Mouse (Mus musculus) activated CD4-positive, CD25-positive, alpha-beta regulatory T cell, adult 4 months (primary cell): Measurements from ENCODE around the gene H2-M11. TPM values are rescaled to one million over a fixed set of nuclear protein-coding genes. Genes with fewer than 3 reads are reported as not detected.

Experiments
- ATAC-seq: one replicate; pipeline ENCODE4 v1.8.0; 2017
- polyA plus RNA-seq, 2 experiments: library from polyadenylated mRNA; unstranded; fragments of 100-300 nt; shearing (Covaris generic); gene quantifications; one replicate each; pipeline ENCODE4 v1.2.1; 2017

The H2-M11 gene
- not detected for polyA plus RNA-seq

DNA sequence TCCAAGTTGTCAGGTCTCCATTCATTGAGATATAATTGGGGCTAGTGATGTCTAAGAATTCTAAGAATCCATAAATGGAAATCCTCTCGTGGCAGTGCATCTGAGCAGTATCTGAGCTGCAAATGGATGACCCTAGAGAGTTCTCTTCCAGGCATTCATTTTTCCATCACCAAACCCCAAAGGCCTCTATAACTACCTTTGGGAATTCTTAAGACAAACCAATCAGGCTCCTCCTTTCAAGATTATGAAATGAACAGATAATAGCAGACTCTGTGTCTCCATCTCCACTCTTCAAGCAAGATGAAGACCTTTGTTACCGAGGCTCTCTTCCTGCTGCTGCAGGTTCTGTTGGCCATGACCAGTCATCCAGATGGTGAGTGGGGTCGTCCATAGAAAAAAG lies at the start of gene H2-M11:
Gene H2-M11, plus strand, starts transcription at position 301 of the 400 bp plus-strand sequence.
- no peak for ATAC-seq

DNA sequence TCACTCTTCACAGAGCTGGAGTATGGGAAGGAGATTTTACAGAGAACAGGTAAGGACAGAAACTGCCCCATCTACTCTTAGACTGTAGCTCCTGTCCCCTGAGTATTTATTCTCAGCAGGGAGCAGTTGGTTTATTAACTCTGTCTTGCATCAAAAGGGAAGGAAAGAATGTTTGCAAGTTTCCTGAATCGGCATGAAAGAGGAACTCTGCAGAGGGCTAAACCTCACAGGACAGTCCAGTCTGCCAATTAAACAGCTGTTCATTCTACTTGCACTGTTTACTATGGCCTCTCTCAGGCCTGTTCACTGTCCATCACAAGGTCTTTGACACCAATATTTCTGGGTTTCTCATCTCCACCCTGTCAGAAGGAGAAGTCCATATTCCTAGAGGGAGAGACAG lies 46.4 kb upstream of the H2-M11 start:
- no peak for ATAC-seq

DNA sequence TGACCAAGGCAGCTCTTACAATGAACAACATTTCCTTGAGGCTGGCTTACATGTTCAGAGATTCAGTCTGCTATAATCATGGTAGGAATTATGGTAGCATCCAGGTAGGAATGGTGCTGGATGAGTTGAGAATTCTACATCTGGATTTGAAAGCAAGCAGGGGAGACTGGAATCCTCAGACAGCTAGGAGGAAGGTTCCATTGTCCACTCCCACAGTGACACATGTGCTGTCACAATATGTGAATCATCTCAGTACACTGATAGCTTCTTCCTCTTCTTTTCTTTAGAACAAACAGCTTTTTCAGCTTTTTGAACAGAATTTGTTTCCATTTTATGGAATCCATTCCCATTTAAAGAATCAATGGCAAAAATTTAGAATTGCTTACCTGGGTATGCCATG lies 43.0 kb upstream of the H2-M11 start:
- ATAC-seq, result no peak

Other genes starting within 250 kb of the H2-M11 start
- gene H2-M10.1, start 220.9 kb upstream of the H2-M11 start, polyA plus RNA-seq, result not detected
- gene H2-M10.3, start 178.7 kb upstream of the H2-M11 start, polyA plus RNA-seq, result not detected
- not detected for gene H2-M10.4, start 84.7 kb upstream of the H2-M11 start, polyA plus RNA-seq
- gene H2-M9, start 95.6 kb downstream of the H2-M11 start, polyA plus RNA-seq, result not detected
- not detected for gene H2-M1, start 125.1 kb downstream of the H2-M11 start, polyA plus RNA-seq
- not detected for gene H2-M10.5, start 225.8 kb downstream of the H2-M11 start, polyA plus RNA-seq